Mouse (Mus musculus): Measurements from ENCODE around the gene Gas2l2. TPM values are rescaled to one million over a fixed set of nuclear protein-coding genes. Genes with fewer than 3 reads are reported as not detected.

Gene Gas2l2
- total RNA-seq (2014; rRNA removed) (not detected in 2 replicates), polyA plus RNA-seq (2012; rRNA removed) (not detected in 2 replicates)

- Histone ChIP-seq H3K4me3 (ENCODE audit: insufficient read depth, low read depth, low read length) (no peak within 1 kb of the TSS), H3K27me3 (ENCODE audit: control insufficient read depth, insufficient read depth, low read length) (peaks cover 6% of the 10 kb centered on the region)
Measured at GRCm38 (mm10) chr11:83429355-83429754, at the start of gene Gas2l2. Gene Gas2l2, minus strand, starts transcription at chr11:83429455.

GRCm38 (mm10) chr11:83473235-83474016, 44.2 kb upstream of the Gas2l2 start:
- DNase-seq (ENCODE audit: extremely low read depth, low read depth, low spot score): peak; percentile 90

More at GRCm38 (mm10) chr11:83429355-83429754, at the start of gene Gas2l2:
- no peaks in the 10 kb centered on the region for H3K79me2 ChIP-seq (ENCODE audit: control insufficient read depth, insufficient read depth, low read length)
- 70% methylated on average over 5 of the region's 5 CpGs for WGBS
- H3K27ac ChIP-seq (replicated peaks; ENCODE audit: insufficient read depth, low read depth, low read length): no peak within 1 kb of the TSS
- TF ChIP-seq POLR2A (IDR thresholded peaks at IDR 0.05; ENCODE audit: extremely low read depth, insufficient read depth, low read length) (no peak), CTCF (IDR thresholded peaks at IDR 0.05; ENCODE audit: low read depth, low read length) (no peak)
- H3K9ac ChIP-seq (ENCODE audit: low read depth, low read length): no peak within 1 kb of the TSS
- H3K4me1 ChIP-seq (ENCODE audit: control insufficient read depth, insufficient read depth, low read length): no peaks in the 10 kb centered on the region
- DNase-seq (ENCODE audit: extremely low read depth, low read depth, low spot score): no peak
- no peaks in the 10 kb centered on the region for H3K36me3 ChIP-seq (ENCODE audit: control insufficient read depth, insufficient read depth, low read length)

GRCm38 (mm10) chr11:83472324-83473234, 43.3 kb upstream of the Gas2l2 start, which contains the start of gene Taf15:
Gene Taf15, plus strand, starts transcription at chr11:83473086.
- peak within 1 kb of the TSS; percentile 86 for H3K9ac ChIP-seq (ENCODE audit: low read depth, low read length)
- WGBS: 1% methylated on average over 66 of the region's 66 CpGs
- H3K27ac ChIP-seq (replicated peaks; ENCODE audit: insufficient read depth, low read depth, low read length): peak within 1 kb of the TSS; percentile 97
- peaks cover 7% of the 10 kb centered on the region; the same call in 1 of the 2 replicates for H3K36me3 ChIP-seq (ENCODE audit: control insufficient read depth, insufficient read depth, low read length)
- H3K27me3 ChIP-seq (ENCODE audit: control insufficient read depth, insufficient read depth, low read length): no peaks in the 10 kb centered on the region
- H3K4me3 ChIP-seq (ENCODE audit: insufficient read depth, low read depth, low read length): peak within 1 kb of the TSS; percentile 97
- H3K79me2 ChIP-seq (ENCODE audit: control insufficient read depth, insufficient read depth, low read length): peaks cover 4% of the 10 kb centered on the region; the same call in 1 of the 2 replicates
- TF ChIP-seq CTCF (IDR thresholded peaks at IDR 0.05; ENCODE audit: low read depth, low read length) (peak; percentile 72), POLR2A (IDR thresholded peaks at IDR 0.05; ENCODE audit: extremely low read depth, insufficient read depth, low read length) (peak; percentile 90)
- DNase-seq (ENCODE audit: extremely low read depth, low read depth, low spot score): peak; percentile 96
- peaks cover 15% of the 10 kb centered on the region; the same call in 1 of the 2 replicates for H3K4me1 ChIP-seq (ENCODE audit: control insufficient read depth, insufficient read depth, low read length)

More at GRCm38 (mm10) chr11:83473235-83474016, 44.2 kb upstream of the Gas2l2 start:
- WGBS: under 1% methylated on average over 52 of the region's 52 CpGs
- TF ChIP-seq POLR2A (IDR thresholded peaks at IDR 0.05; ENCODE audit: extremely low read depth, insufficient read depth, low read length) (no peak), CTCF (IDR thresholded peaks at IDR 0.05; ENCODE audit: low read depth, low read length) (no peak)
- Histone ChIP-seq H3K27ac (replicated peaks; ENCODE audit: insufficient read depth, low read depth, low read length) (peak overlapping the region; percentile 97), H3K27me3 (ENCODE audit: control insufficient read depth, insufficient read depth, low read length) (no peaks in the 10 kb centered on the region), H3K36me3 (ENCODE audit: control insufficient read depth, insufficient read depth, low read length) (peaks cover 12% of the 10 kb centered on the region), H3K79me2 (ENCODE audit: control insufficient read depth, insufficient read depth, low read length) (peaks cover 7% of the 10 kb centered on the region; the same call in 1 of the 2 replicates), H3K4me3 (ENCODE audit: insufficient read depth, low read depth, low read length) (peak overlapping the region; percentile 97), H3K4me1 (ENCODE audit: control insufficient read depth, insufficient read depth, low read length) (peaks cover 15% of the 10 kb centered on the region; the same call in 1 of the 2 replicates), H3K9ac (ENCODE audit: low read depth, low read length) (peak overlapping the region; percentile 86)

- 92% methylated on average over 2 of the region's 2 CpGs for WGBS
- no peaks in the 10 kb centered on the region for H3K27me3 ChIP-seq (ENCODE audit: control insufficient read depth, insufficient read depth, low read length)
- no peak overlapping the region for H3K4me3 ChIP-seq (ENCODE audit: insufficient read depth, low read depth, low read length)
- H3K79me2 ChIP-seq (ENCODE audit: control insufficient read depth, insufficient read depth, low read length): peaks cover 4% of the 10 kb centered on the region; the same call in 1 of the 2 replicates
- peak overlapping the region; percentile 36 for H3K9ac ChIP-seq (ENCODE audit: low read depth, low read length)
- H3K36me3 ChIP-seq (ENCODE audit: control insufficient read depth, insufficient read depth, low read length): peaks cover 4% of the 10 kb centered on the region; the same call in 1 of the 2 replicates
- peak overlapping the region; percentile 89 for H3K27ac ChIP-seq (replicated peaks; ENCODE audit: insufficient read depth, low read depth, low read length)
- peak; percentile 39 for DNase-seq (ENCODE audit: extremely low read depth, low read depth, low spot score)
- H3K4me1 ChIP-seq (ENCODE audit: control insufficient read depth, insufficient read depth, low read length): peaks cover 15% of the 10 kb centered on the region; the same call in 1 of the 2 replicates
- no peak for TF ChIP-seq POLR2A (IDR thresholded peaks at IDR 0.05; ENCODE audit: extremely low read depth, insufficient read depth, low read length)
Measured at GRCm38 (mm10) chr11:83471766-83472165, 42.5 kb upstream of the Gas2l2 start.

- H3K79me2 ChIP-seq (ENCODE audit: control insufficient read depth, insufficient read depth, low read length): no peaks in the 10 kb centered on the region; the same call in 1 of the 2 replicates
- TF ChIP-seq CTCF (IDR thresholded peaks at IDR 0.05; ENCODE audit: low read depth, low read length): no peak
- no peak for TF ChIP-seq POLR2A (IDR thresholded peaks at IDR 0.05; ENCODE audit: extremely low read depth, insufficient read depth, low read length)
- H3K27me3 ChIP-seq (ENCODE audit: control insufficient read depth, insufficient read depth, low read length): no peaks in the 10 kb centered on the region
- no peak for DNase-seq (ENCODE audit: extremely low read depth, low read depth, low spot score)
- 98% methylated on average over 3 of the region's 3 CpGs for whole genome bisulfite sequencing
- no peak overlapping the region for H3K27ac ChIP-seq (replicated peaks; ENCODE audit: insufficient read depth, low read depth, low read length)
- H3K9ac ChIP-seq (ENCODE audit: low read depth, low read length): no peak overlapping the region
- no peaks in the 10 kb centered on the region for H3K36me3 ChIP-seq (ENCODE audit: control insufficient read depth, insufficient read depth, low read length)
- H3K4me3 ChIP-seq (ENCODE audit: insufficient read depth, low read depth, low read length): no peak overlapping the region
- peaks cover 6% of the 10 kb centered on the region; the same call in 1 of the 2 replicates for H3K4me1 ChIP-seq (ENCODE audit: control insufficient read depth, insufficient read depth, low read length)
Measured at GRCm38 (mm10) chr11:83468765-83469164, 39.5 kb upstream of the Gas2l2 start.

Data from liver, adult 2 months (tissue).